Mouse (Mus musculus) erythroblast, embryonic 14.5 days (primary cell): Measurements from ENCODE around the gene Nepro. TPM values are rescaled to one million over a fixed set of nuclear protein-coding genes. Genes with fewer than 3 reads are reported as not detected.

Experiments used
- H3K27me3 ChIP-seq: 2 replicates; pipeline ENCODE4 v1.6.1; 2012; ENCODE audit warnings: inconsistent platforms; ENCODE audit not compliant: control insufficient read depth
- H3K36me3 ChIP-seq: 2 replicates; pipeline ENCODE4 v1.6.1; 2012; ENCODE audit warnings: mild to moderate bottlenecking, inconsistent platforms; ENCODE audit not compliant: control insufficient read depth
- H3K4me1 ChIP-seq: 2 replicates; pipeline ENCODE4 v1.6.1; 2012; ENCODE audit warnings: inconsistent platforms; ENCODE audit not compliant: control insufficient read depth
- H3K4me3 ChIP-seq: replicated peaks from 2 replicates; pipeline ENCODE3; 2012; ENCODE audit warnings: moderate library complexity, mild to moderate bottlenecking, inconsistent platforms
- H3K9me3 ChIP-seq: 2 replicates; pipeline ENCODE4 v1.6.1; 2012; ENCODE audit warnings: low read length, inconsistent platforms, mixed read lengths; ENCODE audit not compliant: control insufficient read depth
- GATA1 ChIP-seq: IDR thresholded peaks from 2 replicates; pipeline ENCODE4 v1.6.1; 2012; ENCODE audit warnings: low read length, inconsistent platforms, mixed read lengths
- TAL1 ChIP-seq: IDR thresholded peaks from 3 replicates; pipeline ENCODE4 v1.6.1; 2012; ENCODE audit warnings: low read length, inconsistent platforms, mixed read lengths
- polyA plus RNA-seq: library from polyadenylated mRNA; stranded (reverse); fragments of >175 nt; gene quantifications from 2 replicates; pipeline ENCODE4 v1.2.3, GENCODE M21; 2012

The Nepro gene
- polyA plus RNA-seq, 1 experiment: 0.32 TPM

GRCm38 (mm10) chr16:44687719-44688420, 36.2 kb upstream of the Nepro start:
- Histone ChIP-seq H3K27me3 (peaks cover 17% of the 10 kb centered on the region), H3K4me1 (no peaks in the 10 kb centered on the region), H3K9me3 (no peaks in the 10 kb centered on the region), H3K4me3 (no peak overlapping the region), H3K36me3 (no peaks in the 10 kb centered on the region)
- TF ChIP-seq GATA1 (no peak), TAL1 (no peak)

GRCm38 (mm10) chr16:44688507-44688906, 35.6 kb upstream of the Nepro start:
- H3K27me3 ChIP-seq: peaks cover 17% of the 10 kb centered on the region
- no peaks in the 10 kb centered on the region for H3K4me1 ChIP-seq
- H3K36me3 ChIP-seq: no peaks in the 10 kb centered on the region
- no peaks in the 10 kb centered on the region for H3K9me3 ChIP-seq
- no peak overlapping the region for H3K4me3 ChIP-seq
- TF ChIP-seq TAL1 (no peak), GATA1 (no peak)

GRCm38 (mm10) chr16:44690501-44690900, 33.6 kb upstream of the Nepro start:
- Histone ChIP-seq H3K9me3 (no peaks in the 10 kb centered on the region), H3K4me3 (no peak overlapping the region), H3K36me3 (no peaks in the 10 kb centered on the region), H3K4me1 (no peaks in the 10 kb centered on the region), H3K27me3 (peaks cover 15% of the 10 kb centered on the region)
- no peak for TF ChIP-seq GATA1
- TF ChIP-seq TAL1: no peak

GRCm38 (mm10) chr16:44691066-44691465, 33.0 kb upstream of the Nepro start:
- H3K9me3 ChIP-seq: no peaks in the 10 kb centered on the region
- H3K4me3 ChIP-seq: no peak overlapping the region
- H3K27me3 ChIP-seq: peaks cover 15% of the 10 kb centered on the region
- H3K4me1 ChIP-seq: no peaks in the 10 kb centered on the region
- no peak for TF ChIP-seq TAL1
- no peak for TF ChIP-seq GATA1
- H3K36me3 ChIP-seq: no peaks in the 10 kb centered on the region

GRCm38 (mm10) chr16:44691561-44692141, 32.5 kb upstream of the Nepro start:
- Histone ChIP-seq H3K36me3 (no peaks in the 10 kb centered on the region), H3K9me3 (no peaks in the 10 kb centered on the region), H3K4me3 (no peak overlapping the region), H3K4me1 (no peaks in the 10 kb centered on the region), H3K27me3 (peaks cover 15% of the 10 kb centered on the region)
- TF ChIP-seq TAL1 (no peak), GATA1 (no peak)

- Histone ChIP-seq H3K4me1 (no peaks in the 10 kb centered on the region), H3K9me3 (no peaks in the 10 kb centered on the region), H3K36me3 (no peaks in the 10 kb centered on the region), H3K4me3 (no peak overlapping the region), H3K27me3 (peaks cover 15% of the 10 kb centered on the region)
- no peak for TF ChIP-seq TAL1
- no peak for TF ChIP-seq GATA1
These were observed 31.6 kb upstream of the Nepro start for GRCm38 (mm10) chr16:44692541-44692940.

GRCm38 (mm10) chr16:44693695-44694094, 30.4 kb upstream of the Nepro start:
- Histone ChIP-seq H3K27me3 (peaks cover 11% of the 10 kb centered on the region), H3K36me3 (no peaks in the 10 kb centered on the region), H3K4me3 (no peak overlapping the region), H3K4me1 (no peaks in the 10 kb centered on the region), H3K9me3 (no peaks in the 10 kb centered on the region)
- TF ChIP-seq GATA1: no peak
- TF ChIP-seq TAL1: no peak

GRCm38 (mm10) chr16:44695214-44695858, 28.8 kb upstream of the Nepro start:
- H3K27me3 ChIP-seq: peaks cover 9% of the 10 kb centered on the region
- no peaks in the 10 kb centered on the region for H3K36me3 ChIP-seq
- TF ChIP-seq GATA1: no peak
- no peak for TF ChIP-seq TAL1

GRCm38 (mm10) chr16:44695859-44696620, 28.1 kb upstream of the Nepro start:
- H3K4me3 ChIP-seq: no peak overlapping the region
- H3K27me3 ChIP-seq: peaks cover 9% of the 10 kb centered on the region
- no peaks in the 10 kb centered on the region for H3K9me3 ChIP-seq
- TF ChIP-seq TAL1 (no peak), GATA1 (no peak)
- H3K4me1 ChIP-seq: no peaks in the 10 kb centered on the region
- no peaks in the 10 kb centered on the region for H3K36me3 ChIP-seq

More at GRCm38 (mm10) chr16:44695214-44695858, 28.8 kb upstream of the Nepro start:
- no peaks in the 10 kb centered on the region for H3K4me1 ChIP-seq
- H3K9me3 ChIP-seq: no peaks in the 10 kb centered on the region
- no peak overlapping the region for H3K4me3 ChIP-seq
